Mouse (Mus musculus): ENCODE results near the gene Plg.

DNA sequence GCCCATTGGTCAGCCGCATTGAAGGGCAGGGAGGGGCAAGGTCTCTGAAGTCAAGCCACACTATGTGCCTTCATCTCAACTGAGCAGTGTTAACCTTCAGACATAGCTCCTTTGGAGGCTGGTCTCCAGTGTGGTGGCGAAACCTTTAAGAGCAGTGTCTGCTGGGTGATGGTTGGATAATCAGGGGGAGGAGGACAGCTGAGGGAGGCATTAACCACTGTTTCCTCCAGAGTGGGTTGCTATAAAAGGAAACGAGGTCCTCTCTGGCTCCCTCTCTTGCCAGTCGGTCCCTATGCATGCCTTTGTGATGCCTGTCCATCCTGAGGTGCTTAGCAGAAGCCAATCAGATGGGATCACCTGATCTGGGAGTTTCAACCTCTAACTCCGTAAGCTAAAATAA, 90.3 kb downstream of the Plg start:
- TF ChIP-seq CTCF (IDR thresholded peaks at IDR 0.05; ENCODE audit: control insufficient read depth, insufficient read depth, low read length): no peak
- no peak for TF ChIP-seq POLR2A (IDR thresholded peaks at IDR 0.05; ENCODE audit: borderline replicate concordance, control insufficient read depth, low read depth, low read length)

All from bone marrow, adult 2 months (tissue).